Mouse (Mus musculus): ENCODE measurements around the gene Grin2c. TPM values are rescaled to one million over a fixed set of nuclear protein-coding genes. Genes with fewer than 3 reads are reported as not detected.

Grin2c gene
- 0.34 and 0.44 TPM in 2 replicates for polyA plus RNA-seq (2015; fragmentation: Nextera tagmentation; extraction: Ambion mirVana)

DNA sequence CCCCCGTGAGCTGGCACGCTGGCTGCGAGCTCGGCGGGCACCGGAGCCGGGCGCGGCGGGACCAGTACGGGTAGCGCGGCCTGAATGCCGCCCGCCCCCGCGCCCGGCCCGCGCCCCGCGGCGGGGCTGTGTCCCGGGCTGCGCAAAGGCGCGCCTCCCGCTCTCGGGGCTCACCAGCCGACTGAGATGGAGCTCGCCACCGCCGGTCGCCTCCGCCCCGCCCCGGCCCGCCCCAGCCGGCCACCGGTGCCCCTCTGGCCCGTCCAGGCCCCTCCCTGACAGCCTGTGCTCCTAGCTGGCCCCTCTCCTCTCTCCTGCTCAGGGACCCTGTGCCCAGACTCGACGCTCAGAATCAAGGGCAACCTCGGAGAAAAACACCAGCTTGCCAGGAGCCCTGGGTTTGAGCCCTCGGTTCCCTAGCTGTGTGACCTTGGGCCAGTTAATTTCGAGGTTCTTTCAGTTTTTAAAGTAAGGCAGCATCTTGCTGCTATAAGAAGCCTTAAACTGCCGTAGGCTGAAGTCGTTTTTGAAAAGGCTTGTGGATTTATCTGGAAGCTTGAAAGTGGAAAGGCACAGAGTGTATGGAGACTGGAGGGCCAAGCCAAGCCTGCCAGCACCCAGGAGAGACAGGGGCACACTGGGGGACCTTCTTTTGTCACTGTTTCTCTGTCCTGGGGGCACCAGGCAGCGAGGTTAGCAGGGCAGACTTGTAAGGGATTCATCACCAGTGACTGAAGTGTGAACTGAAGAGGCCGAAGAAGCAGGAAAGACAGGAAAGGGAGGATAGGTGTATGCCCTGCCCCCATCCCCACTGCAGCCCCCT lies at the start of gene Grin2c:
Grin2c (minus strand) TSS at position 183 of the 823 bp plus-strand sequence.
- Histone ChIP-seq H3K4me2 (peak within 1 kb of the TSS; percentile 64), H3K9me3 (replicated peaks) (no peaks in the 10 kb centered on the region), H3K4me1 (peaks cover 26% of the 10 kb centered on the region), H3K4me3 (replicated peaks) (peak within 1 kb of the TSS; percentile 34), H3K27ac (replicated peaks) (no peak within 1 kb of the TSS), H3K9ac (replicated peaks) (peak within 1 kb of the TSS; percentile 34), H3K27me3 (replicated peaks) (peaks cover 75% of the 10 kb centered on the region), H3K36me3 (peaks cover 21% of the 10 kb centered on the region)
- WGBS = 8% methylated on average over 43 of the region's 50 CpGs
- ATAC-seq (ENCODE audit: low FRiP score) = no peak

DNA sequence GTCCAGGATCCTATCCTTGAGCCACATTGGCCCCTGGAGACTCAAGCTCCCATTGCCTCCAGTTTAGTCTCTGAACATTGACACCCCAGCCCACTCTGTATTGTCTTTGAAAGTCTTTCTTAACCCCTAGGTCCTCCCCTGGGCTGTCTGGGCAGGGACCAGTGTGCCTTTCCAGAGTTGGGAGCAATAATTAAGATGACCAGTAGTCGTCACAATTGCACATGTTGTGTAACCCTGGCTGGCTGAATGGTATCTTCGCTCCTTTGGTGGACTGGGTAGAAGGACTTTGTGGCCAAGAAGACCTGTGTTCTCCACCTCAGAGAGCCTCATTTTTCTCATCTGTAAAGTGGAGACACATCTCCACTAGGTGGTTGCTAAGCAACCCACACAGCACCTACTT lies 47.2 kb upstream of the Grin2c start:
- Histone ChIP-seq H3K9me3 (replicated peaks) (no peaks in the 10 kb centered on the region), H3K9ac (replicated peaks) (no peak overlapping the region), H3K27ac (replicated peaks) (no peak overlapping the region), H3K4me1 (peaks cover 12% of the 10 kb centered on the region), H3K4me3 (replicated peaks) (no peak overlapping the region), H3K27me3 (replicated peaks) (peaks cover 67% of the 10 kb centered on the region), H3K4me2 (no peak overlapping the region), H3K36me3 (no peaks in the 10 kb centered on the region)
- WGBS = 48% methylated on average over 2 of the region's 2 CpGs
- no peak for ATAC-seq (ENCODE audit: low FRiP score)

DNA sequence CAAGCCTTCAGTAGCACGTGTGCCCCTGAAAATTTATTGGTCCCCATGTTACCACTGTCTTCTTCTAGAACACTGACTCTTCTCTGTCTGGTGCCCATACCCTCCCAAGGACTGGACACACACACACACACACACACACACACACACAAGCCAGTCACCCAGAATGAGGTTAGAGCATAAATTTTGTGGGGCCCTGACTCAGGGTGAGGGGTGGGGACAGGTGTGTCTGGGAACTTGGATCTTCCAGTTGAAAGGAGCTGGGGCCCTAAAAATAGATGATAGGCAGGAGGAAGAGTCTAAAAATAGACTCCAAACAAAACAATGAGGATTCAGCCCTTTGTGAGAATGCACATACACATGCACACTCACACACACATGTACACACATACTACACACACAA lies 41.7 kb upstream of the Grin2c start:
- WGBS = 57% methylated on average over 1 of the region's 1 CpGs
- no peak overlapping the region for H3K4me2 ChIP-seq
- peaks cover 14% of the 10 kb centered on the region for H3K27me3 ChIP-seq (replicated peaks)
- H3K9ac ChIP-seq (replicated peaks) = no peak overlapping the region
- no peak overlapping the region for H3K27ac ChIP-seq (replicated peaks)
- no peaks in the 10 kb centered on the region for H3K9me3 ChIP-seq (replicated peaks)
- no peak for ATAC-seq (ENCODE audit: low FRiP score)
- H3K36me3 ChIP-seq = no peaks in the 10 kb centered on the region
- H3K4me1 ChIP-seq = peaks cover 4% of the 10 kb centered on the region; the same call in 1 of the 2 replicates
- no peak overlapping the region for H3K4me3 ChIP-seq (replicated peaks)

DNA sequence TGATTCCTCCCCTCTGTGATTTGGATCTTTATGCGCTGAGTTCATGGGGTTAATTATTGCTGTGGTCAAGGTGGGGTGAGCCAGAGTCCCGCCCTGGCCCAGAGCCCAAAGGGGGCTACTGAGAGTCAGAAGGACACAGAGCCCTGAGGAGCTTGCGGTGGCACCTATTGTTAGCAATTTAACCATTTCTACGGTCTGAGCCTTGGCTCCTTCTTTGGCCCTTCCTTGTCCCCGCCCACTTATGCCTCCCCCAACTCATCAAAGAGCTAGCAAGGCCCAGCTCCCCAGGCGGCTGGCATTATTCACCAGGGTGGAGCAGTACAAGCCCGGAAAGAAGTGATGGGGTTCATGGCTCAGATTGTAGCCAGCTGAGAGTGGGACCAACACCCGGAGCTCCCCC lies 39.8 kb upstream of the Grin2c start, which contains the start of gene Otop2:
Otop2 (plus strand) TSS at position 301 of the 400 bp plus-strand sequence.
- H3K4me2 ChIP-seq = no peak within 1 kb of the TSS
- WGBS = 14% methylated on average over 8 of the region's 8 CpGs
- ATAC-seq (ENCODE audit: low FRiP score) = no peak

DNA sequence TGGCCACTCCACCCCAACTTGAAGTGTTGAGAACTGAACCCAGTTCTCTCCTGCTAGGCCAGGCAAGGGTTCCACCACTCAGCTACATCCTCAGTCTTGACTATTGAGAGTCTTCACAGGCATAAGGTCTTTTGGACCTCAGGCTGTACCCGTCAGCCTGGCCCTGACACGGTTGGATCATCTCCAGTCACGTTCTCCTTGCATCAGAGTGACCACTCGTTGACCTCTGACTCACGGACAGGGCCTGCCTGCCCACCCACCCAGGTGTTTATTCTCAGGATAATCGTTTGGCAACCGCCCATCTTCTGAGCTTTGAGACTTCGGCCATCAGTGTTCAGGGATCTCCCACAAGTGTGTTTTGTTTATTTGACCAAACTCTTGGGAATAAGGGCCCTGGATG lies 36.1 kb upstream of the Grin2c start:
- no peaks in the 10 kb centered on the region for H3K36me3 ChIP-seq
- no peak overlapping the region for H3K27ac ChIP-seq (replicated peaks)
- no peak overlapping the region for H3K4me2 ChIP-seq
- no peaks in the 10 kb centered on the region for H3K9me3 ChIP-seq (replicated peaks)
- H3K4me1 ChIP-seq = peaks cover 4% of the 10 kb centered on the region; the same call in 1 of the 2 replicates
- ATAC-seq (ENCODE audit: low FRiP score) = no peak
- no peak overlapping the region for H3K4me3 ChIP-seq (replicated peaks)
- H3K27me3 ChIP-seq (replicated peaks) = peaks cover 5% of the 10 kb centered on the region
- H3K9ac ChIP-seq (replicated peaks) = no peak overlapping the region
- 81% methylated on average over 8 of the region's 8 CpGs for WGBS

More for the DNA sequence above, 39.8 kb upstream of the Grin2c start, which contains the start of gene Otop2:
- H3K36me3 ChIP-seq = no peaks in the 10 kb centered on the region
- H3K27me3 ChIP-seq (replicated peaks) = peaks cover 1% of the 10 kb centered on the region
- H3K27ac ChIP-seq (replicated peaks) = no peak within 1 kb of the TSS
- H3K9me3 ChIP-seq (replicated peaks) = no peaks in the 10 kb centered on the region
- no peak within 1 kb of the TSS for H3K4me3 ChIP-seq (replicated peaks)
- H3K4me1 ChIP-seq = peaks cover 4% of the 10 kb centered on the region; the same call in 1 of the 2 replicates
- H3K9ac ChIP-seq (replicated peaks) = no peak within 1 kb of the TSS

DNA sequence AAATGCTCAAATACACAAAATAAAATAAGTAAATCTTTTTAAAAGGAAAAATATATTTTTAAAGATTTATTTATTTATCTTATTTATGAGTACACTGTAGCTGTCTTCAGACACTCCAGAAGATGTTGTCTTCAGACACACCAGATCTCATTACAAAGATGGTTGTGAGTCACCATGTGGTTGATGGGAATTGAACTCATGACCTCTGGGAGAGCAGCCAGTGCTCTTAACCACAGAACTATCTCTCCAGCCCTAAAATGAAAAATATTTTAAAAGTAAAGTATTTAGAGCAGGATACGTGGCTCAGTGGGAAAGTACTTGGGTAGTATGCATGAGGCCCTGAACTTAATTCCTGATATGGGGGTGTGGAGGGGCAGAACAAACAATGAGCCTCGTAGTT lies 34.3 kb upstream of the Grin2c start:
- no peaks in the 10 kb centered on the region for H3K9me3 ChIP-seq (replicated peaks)
- WGBS = 90% methylated on average over 2 of the region's 2 CpGs
- no peak overlapping the region for H3K4me3 ChIP-seq (replicated peaks)
- H3K27ac ChIP-seq (replicated peaks) = no peak overlapping the region
- ATAC-seq (ENCODE audit: low FRiP score) = no peak
- H3K4me2 ChIP-seq = no peak overlapping the region
- H3K9ac ChIP-seq (replicated peaks) = no peak overlapping the region
- H3K36me3 ChIP-seq = no peaks in the 10 kb centered on the region
- peaks cover 7% of the 10 kb centered on the region; the same call in 1 of the 2 replicates for H3K27me3 ChIP-seq (replicated peaks)
- H3K4me1 ChIP-seq = peaks cover 17% of the 10 kb centered on the region

DNA sequence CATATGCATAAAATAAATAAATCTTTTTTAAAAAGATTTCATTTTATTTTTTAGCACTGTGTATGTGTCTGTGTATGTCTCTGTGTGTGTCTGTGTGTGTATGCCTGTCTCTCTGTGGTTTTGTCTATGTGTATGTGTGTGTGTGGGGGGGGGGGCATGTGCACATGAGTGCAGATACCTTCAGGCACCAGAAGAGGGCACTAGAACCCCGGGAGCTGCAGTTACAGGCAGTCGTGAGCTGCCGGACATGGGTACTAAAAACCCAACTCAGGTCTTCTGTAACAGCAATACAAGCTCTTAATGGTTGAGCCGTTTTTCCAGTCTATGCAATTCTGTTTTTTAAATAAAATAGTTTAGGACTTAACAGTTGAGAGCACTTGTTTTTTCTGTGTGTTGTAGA lies 33.7 kb upstream of the Grin2c start:
- H3K9me3 ChIP-seq (replicated peaks) = no peaks in the 10 kb centered on the region
- no peak for ATAC-seq (ENCODE audit: low FRiP score)

DNA sequence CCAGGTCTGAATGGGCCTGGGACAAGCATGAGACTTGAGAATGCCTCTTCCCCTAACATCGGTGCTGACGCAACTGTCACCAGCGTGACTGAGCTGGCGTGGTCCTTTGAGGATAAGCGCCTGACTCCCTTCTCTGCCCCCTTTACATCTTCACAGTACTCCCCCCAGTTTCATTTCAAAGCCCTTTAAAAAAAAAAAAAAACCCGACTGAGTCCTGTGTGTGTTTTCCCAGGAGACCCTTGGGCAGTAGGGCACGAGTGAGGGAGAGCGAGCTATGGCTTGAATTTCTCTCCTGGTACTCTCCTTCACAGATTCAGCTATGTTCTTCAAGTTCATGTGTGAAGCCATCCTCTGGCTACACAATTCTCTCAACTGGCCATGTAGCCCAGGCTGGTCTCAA lies 31.1 kb upstream of the Grin2c start:
- Histone ChIP-seq H3K4me2 (peak overlapping the region; percentile 76), H3K4me3 (replicated peaks) (no peak overlapping the region), H3K27me3 (replicated peaks) (peaks cover 16% of the 10 kb centered on the region; the same call in 1 of the 2 replicates), H3K9ac (replicated peaks) (no peak overlapping the region), H3K27ac (replicated peaks) (no peak overlapping the region), H3K36me3 (no peaks in the 10 kb centered on the region), H3K4me1 (peaks cover 18% of the 10 kb centered on the region), H3K9me3 (replicated peaks) (no peaks in the 10 kb centered on the region)
- ATAC-seq (ENCODE audit: low FRiP score) = no peak
- 76% methylated on average over 8 of the region's 8 CpGs for WGBS

More for the DNA sequence above, 33.7 kb upstream of the Grin2c start:
- Histone ChIP-seq H3K36me3 (no peaks in the 10 kb centered on the region), H3K4me3 (replicated peaks) (no peak overlapping the region), H3K9ac (replicated peaks) (no peak overlapping the region), H3K27ac (replicated peaks) (no peak overlapping the region), H3K4me2 (no peak overlapping the region), H3K4me1 (peaks cover 18% of the 10 kb centered on the region), H3K27me3 (replicated peaks) (peaks cover 13% of the 10 kb centered on the region; the same call in 1 of the 2 replicates)
- WGBS = 84% methylated on average over 4 of the region's 4 CpGs

DNA sequence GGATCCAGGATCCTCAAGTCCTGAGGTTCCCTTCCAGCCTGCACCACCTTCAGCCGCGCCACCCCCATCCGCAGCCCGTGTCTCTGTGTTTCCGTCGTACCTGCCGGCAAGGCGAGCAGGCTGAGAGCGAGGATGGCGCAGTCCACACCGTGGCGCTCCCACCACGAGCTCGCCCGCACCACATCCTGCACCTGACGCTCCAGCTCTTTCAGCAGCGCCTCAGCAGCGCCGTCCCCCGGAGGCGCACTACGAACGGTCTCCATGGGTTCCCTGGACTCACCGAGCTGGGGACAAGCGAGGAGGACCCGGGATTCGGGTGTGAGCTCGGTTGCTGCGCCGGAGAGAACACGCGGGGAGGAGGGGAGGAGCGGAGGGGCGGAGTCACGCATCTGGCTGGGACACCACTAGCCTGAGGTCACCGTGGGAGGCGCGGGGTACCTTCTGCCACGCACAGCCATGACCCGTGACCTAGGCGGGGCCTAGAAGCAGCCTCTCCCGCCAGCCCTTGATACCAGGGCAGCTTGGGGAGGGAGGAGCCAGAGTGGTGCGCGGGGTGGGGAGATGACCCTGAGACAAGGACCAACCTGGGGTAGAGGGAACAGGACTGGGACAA lies 30.3 kb upstream of the Grin2c start, which contains the start of gene Fads6:
Fads6 (minus strand) TSS at position 450 of the 613 bp plus-strand sequence.
- Histone ChIP-seq H3K9ac (replicated peaks) (peak within 1 kb of the TSS; percentile 60), H3K9me3 (replicated peaks) (no peaks in the 10 kb centered on the region), H3K4me2 (peak within 1 kb of the TSS; percentile 76), H3K4me1 (peaks cover 18% of the 10 kb centered on the region), H3K4me3 (replicated peaks) (peak within 1 kb of the TSS; percentile 54), H3K36me3 (no peaks in the 10 kb centered on the region), H3K27ac (replicated peaks) (peak within 1 kb of the TSS; percentile 72), H3K27me3 (replicated peaks) (peaks cover 16% of the 10 kb centered on the region; the same call in 1 of the 2 replicates)
- peak; percentile 89 for ATAC-seq (ENCODE audit: low FRiP score)
- WGBS = under 1% methylated on average over 42 of the region's 44 CpGs

DNA sequence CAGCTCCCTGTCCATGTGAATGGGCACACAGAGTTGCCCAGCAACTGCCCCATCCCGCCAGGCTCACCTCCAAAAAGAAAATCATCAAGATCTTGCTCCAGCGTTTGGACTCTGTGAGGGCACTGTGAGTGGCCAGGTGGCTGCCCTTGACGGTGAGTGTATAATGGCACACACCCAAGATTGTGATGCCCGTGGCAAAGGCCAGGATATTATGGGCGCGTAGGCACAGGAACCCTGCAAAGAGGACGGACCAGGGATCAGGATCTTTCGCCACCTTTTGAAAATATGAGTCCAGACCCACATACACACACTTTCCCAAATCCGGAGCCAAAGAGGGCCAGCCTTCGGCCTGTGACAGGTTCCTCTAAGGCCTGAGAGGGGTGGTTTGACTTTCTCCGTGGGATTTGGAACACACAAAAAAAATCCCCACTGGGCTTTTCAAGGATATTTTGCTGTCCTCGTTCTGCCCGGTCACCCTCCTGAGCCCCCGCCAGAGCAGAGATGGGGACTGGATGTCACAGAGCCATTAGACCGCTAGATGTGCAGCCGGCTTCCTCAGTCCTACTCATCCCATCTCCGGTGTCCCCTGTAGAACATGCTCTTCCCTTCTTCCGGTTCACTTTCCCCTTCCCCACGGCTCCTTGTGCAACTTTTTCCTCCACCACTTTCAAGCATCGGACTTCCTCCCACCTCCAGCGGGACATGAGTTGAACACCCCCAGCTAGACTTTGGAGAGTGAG lies 29.6 kb upstream of the Grin2c start:
- Histone ChIP-seq H3K9ac (replicated peaks) (peak overlapping the region; percentile 60), H3K4me3 (replicated peaks) (peak overlapping the region; percentile 54), H3K27ac (replicated peaks) (peak overlapping the region; percentile 72; the same call in 1 of the 2 replicates), H3K36me3 (no peaks in the 10 kb centered on the region), H3K4me2 (peak overlapping the region; percentile 76), H3K4me1 (peaks cover 18% of the 10 kb centered on the region), H3K9me3 (replicated peaks) (no peaks in the 10 kb centered on the region), H3K27me3 (replicated peaks) (peaks cover 16% of the 10 kb centered on the region; the same call in 1 of the 2 replicates)
- peak; percentile 19; the same call in 1 of the 2 replicates for ATAC-seq (ENCODE audit: low FRiP score)
- 53% methylated on average over 21 of the region's 21 CpGs for WGBS

DNA sequence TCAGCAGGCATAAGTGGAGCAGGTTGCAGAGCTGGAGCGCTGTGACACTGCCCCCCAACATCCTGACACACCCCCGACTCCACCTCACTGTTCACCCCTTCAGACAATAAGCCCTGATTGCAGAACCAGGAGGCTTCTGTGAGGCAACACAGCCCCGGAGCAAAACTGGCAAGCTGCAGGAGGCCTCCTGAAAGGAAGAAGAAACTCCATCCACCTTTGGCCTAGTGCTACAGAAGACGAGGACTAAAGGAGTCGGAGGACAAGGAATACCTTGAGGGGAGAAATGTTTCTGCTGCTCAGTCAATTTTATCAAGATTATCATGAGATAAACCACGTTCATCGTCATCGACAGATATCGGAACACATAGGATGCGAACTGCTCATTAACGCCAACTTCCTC lies 28.9 kb upstream of the Grin2c start:
- peaks cover 16% of the 10 kb centered on the region; the same call in 1 of the 2 replicates for H3K27me3 ChIP-seq (replicated peaks)
- 90% methylated on average over 11 of the region's 11 CpGs for WGBS
- 0 out of 2 replicates have a peak overlapping the region, but pooled peaks have one; percentile 54 for H3K4me3 ChIP-seq (replicated peaks)
- no peak overlapping the region for H3K9ac ChIP-seq (replicated peaks)
- H3K36me3 ChIP-seq = no peaks in the 10 kb centered on the region
- no peaks in the 10 kb centered on the region for H3K9me3 ChIP-seq (replicated peaks)
- H3K4me1 ChIP-seq = peaks cover 19% of the 10 kb centered on the region
- no peak overlapping the region; the same call in 1 of the 2 replicates for H3K4me2 ChIP-seq
- H3K27ac ChIP-seq (replicated peaks) = no peak overlapping the region
- no peak for ATAC-seq (ENCODE audit: low FRiP score)
